Comparison of ENCODE assay signal across 8 mouse cellular contexts in the genomic region with DNA sequence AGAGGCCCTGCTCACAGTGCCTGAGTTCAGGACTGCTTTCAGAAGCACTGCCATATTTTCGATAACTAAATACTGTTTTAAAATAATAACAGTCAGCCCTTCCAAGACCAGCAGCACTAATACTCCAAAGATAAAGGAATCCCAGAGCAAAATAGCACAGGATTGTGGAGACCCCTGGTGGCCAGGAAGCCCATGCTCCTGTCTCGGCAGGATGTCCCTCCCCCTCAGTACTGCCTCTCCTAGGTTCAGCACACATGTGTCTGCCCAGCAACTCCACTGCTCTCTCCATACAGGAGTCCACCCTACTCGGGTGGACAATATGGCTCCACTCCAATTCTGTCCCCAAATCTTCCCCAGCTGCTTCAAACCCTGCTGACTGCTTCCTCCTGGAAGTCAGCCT. TPM values are rescaled to one million over a fixed set of nuclear protein-coding genes. Genes with fewer than 3 reads are reported as not detected.
DNase-seq lines count a peak whose midpoint lies in the region; ATAC-seq and TF ChIP-seq lines count a peak whose summit lies in the region.

No protein-coding gene starts in this region.

- peak; percentile 29 for ATAC-seq in lung, postnatal 0 days

- no peaks in the 10 kb centered on the region for H3K9me3 ChIP-seq in MEL (replicated peaks; ENCODE audit: insufficient read depth, low read length)
- H3K9me3 ChIP-seq in lung, postnatal 0 days (ENCODE audit: low read length): no peaks in the 10 kb centered on the region

- peaks cover 0 to 16% of the 10 kb centered on the region in 2 experiments; a peak in 2 of 4 replicates for H3K36me3 ChIP-seq in MEL (ENCODE audit: control insufficient read depth in 1 of 2, insufficient read depth in 2 of 2, low read length in 2 of 2)
- no peaks in the 10 kb centered on the region; the same call in 1 of the 2 replicates for H3K36me3 ChIP-seq in lung, postnatal 0 days (ENCODE audit: insufficient read depth, low read length)

- WGBS in lung, postnatal 0 days: 9% methylated on average over 3 of the region's 3 CpGs

- no peak overlapping the region for H3K9ac ChIP-seq in MEL (ENCODE audit: control insufficient read depth, low read depth, low read length, poor library complexity, severe bottlenecking)
- H3K9ac ChIP-seq in lung, postnatal 0 days (replicated peaks; ENCODE audit: low read depth): no peak overlapping the region

- H3K4me2 ChIP-seq in lung, postnatal 0 days (replicated peaks; ENCODE audit: low read depth, low read length): no peak overlapping the region

- TF ChIP-seq RAD21 in MEL (IDR thresholded peaks at IDR 0.05; ENCODE audit: low read depth, low read length): peak; percentile 94

- H3K4me3 ChIP-seq in MEL (ENCODE audit: control insufficient read depth in 1 of 2, insufficient read depth in 1 of 2, low read depth in 2 of 2, low read length in 2 of 2): no peak overlapping the region
- no peak overlapping the region for H3K4me3 ChIP-seq in lung, postnatal 0 days (ENCODE audit: low read depth, low read length)

- H3K27me3 ChIP-seq in MEL (ENCODE audit: control insufficient read depth in 1 of 2, insufficient read depth in 2 of 2, low read length in 2 of 2): no peaks in the 10 kb centered on the region
- no peaks in the 10 kb centered on the region for H3K27me3 ChIP-seq in lung, postnatal 0 days (replicated peaks; ENCODE audit: insufficient read depth, low read length)

- H3K27ac ChIP-seq in MEL (ENCODE audit: control insufficient read depth, low read depth, low read length): no peak overlapping the region
- H3K27ac ChIP-seq in lung, postnatal 0 days (ENCODE audit: low read length): no peak overlapping the region

- peak; percentile 83 to 92 (median 85) for TF ChIP-seq CTCF in MEL (IDR thresholded peaks at IDR 0.05 in 2 of 3, conservative IDR thresholded peaks at IDR 0.05 in 1 of 3; ENCODE audit: control insufficient read depth in 1 of 3, insufficient read depth in 1 of 3, low read depth in 2 of 3, low read length in 3 of 3, poor library complexity in 1 of 3, severe bottlenecking in 1 of 3)
- TF ChIP-seq CTCF in lung, postnatal 0 days (IDR thresholded peaks at IDR 0.05): peak; percentile 84

- H3K79me2 ChIP-seq in MEL (ENCODE audit: control insufficient read depth, insufficient read depth, low read length, poor library complexity): no peaks in the 10 kb centered on the region

- H3K4me1 ChIP-seq in MEL (ENCODE audit: control insufficient read depth in 1 of 2, insufficient read depth in 2 of 2, low read length in 2 of 2): peaks cover 2 to 19% of the 10 kb centered on the region in 2 experiments; a peak in 2 of 4 replicates
- no peaks in the 10 kb centered on the region for H3K4me1 ChIP-seq in lung, postnatal 0 days (ENCODE audit: insufficient read depth, low read depth, low read length)

- TF ChIP-seq EP300 in MEL (IDR thresholded peaks at IDR 0.05; ENCODE audit: low read depth in 1 of 2, low read length in 2 of 2): no peak
- TF ChIP-seq EP300 in lung, postnatal 0 days (IDR thresholded peaks at IDR 0.05): no peak

- intact Hi-C loops in gastrocnemius, postnatal 14 days (cut with DNase I; ENCODE audit: low total_unique reads): loop anchor here (2.0 to 5.0 kb wide), 2 partner anchors 158 to 193 kb away; partner anchors contain the start of gene Adamtsl2

- no peak for TF ChIP-seq POLR2A in MEL (IDR thresholded peaks at IDR 0.05; ENCODE audit: control insufficient read depth in 1 of 2, insufficient read depth in 1 of 2, low read depth in 1 of 2, low read length in 2 of 2, poor library complexity in 1 of 2)

- peak; percentile 73 for DNase-seq in 3T3-L1 (ENCODE audit: low read depth, low spot score)
- peak; percentile 66 for DNase-seq in MEL (ENCODE audit: low read depth, low spot score)
- peak; percentile 68 to 71 for DNase-seq in cerebellum, postnatal 36 days
- peak; percentile 72 for DNase-seq in gastrocnemius, postnatal 14 days
- peak; percentile 86 for DNase-seq in kidney, postnatal 4 days
- peak; percentile 88 for DNase-seq in lung, postnatal 0 days (ENCODE audit: low spot score)
- DNase-seq in right cerebral cortex, adult 2 months (ENCODE audit: low spot score in 2 of 2): peak; percentile 77 to 82
- DNase-seq in c-Kit-positive CD71-positive TER-119-positive erythroid progenitor cells, embryonic 14.5 days (ENCODE audit: low spot score): no peak

TF ChIP-seq in MEL, 35 proteins besides CTCF, POLR2A, EP300 and RAD21:
- no peak for TF ChIP-seq MYB (IDR thresholded peaks at IDR 0.05; ENCODE audit: low read depth, low read length)
- no peak for TF ChIP-seq ELF1 (IDR thresholded peaks at IDR 0.05; ENCODE audit: low read depth, low read length)
- TF ChIP-seq ZC3H11A (IDR thresholded peaks at IDR 0.05; ENCODE audit: low read depth, low read length): peak; percentile 66
- TF ChIP-seq E2F4 (IDR thresholded peaks at IDR 0.05; ENCODE audit: borderline replicate concordance, low read depth, low read length): no peak
- no peak for TF ChIP-seq MAX (IDR thresholded peaks at IDR 0.05; ENCODE audit: low read length)
- TF ChIP-seq CHD1 (IDR thresholded peaks at IDR 0.05; ENCODE audit: low read depth, low read length): no peak
- TF ChIP-seq KAT2A (conservative IDR thresholded peaks at IDR 0.05; ENCODE audit: low read depth, low read length): no peak
- TF ChIP-seq SMC3 (IDR thresholded peaks at IDR 0.05; ENCODE audit: low read depth, low read length): peak; percentile 87
- TF ChIP-seq UBTF (IDR thresholded peaks at IDR 0.05; ENCODE audit: borderline replicate concordance, insufficient read depth, low read depth, low read length): no peak

RNA-seq across cellular contexts. Expression of gene Sardh, which starts 12.4 kb away (rescaled TPM):
- total RNA-seq in MEL (2012; rRNA removed): 0.23 TPM in 1 of 2 replicates, not detected in the other
- under 1 TPM in 1 of 2 experiments, not detected in 1; 0.19 TPM for polyA plus RNA-seq in MEL (2012; ENCODE audit: insufficient read depth in 1 of 2, insufficient read length in 2 of 2, low read depth in 1 of 2, low replicate concordance in 2 of 2, missing spikeins in 1 of 2)
- 1 to 10 TPM; 4.2 to 6.0 TPM for total RNA-seq in gastrocnemius, postnatal 14 days (2021)
- 11.5 and 12.6 TPM in 2 replicates for polyA plus RNA-seq in lung, postnatal 0 days (2015; fragmentation: Nextera tagmentation; extraction: Ambion mirVana)
